ENCODE assay signal across 18 mouse cellular contexts in genomic region chr11:94466333-94466855, GRCm38 (mm10). TPM values are rescaled to one million over a fixed set of nuclear protein-coding genes. Genes with fewer than 3 reads are reported as not detected.
"Had no signal": no experiment of that assay in that cellular context is flagged by ENCODE, and none has a peak within 500 bp of the region (broad histone marks: within the 10 kb centered on the region; RNA-seq: fewer than 3 reads in every experiment).

No protein-coding gene starts in this region.

- H3K4me3 ChIP-seq: limb, embryonic 13.5 days; liver, embryonic 15.5 days; megakaryocyte, embryonic 14.5 days; midbrain, embryonic 12.5 days; neural tube, embryonic 12.5 days had no signal

- H3K27ac ChIP-seq: kidney, postnatal 0 days; limb, embryonic 13.5 days; liver, embryonic 15.5 days; macrophage; midbrain, embryonic 12.5 days; neural tube, embryonic 12.5 days had no signal

- H3K9ac ChIP-seq: limb, embryonic 13.5 days; liver, embryonic 15.5 days; lung, embryonic 14.5 days; midbrain, embryonic 12.5 days; neural tube, embryonic 12.5 days had no signal

- H3K4me1 ChIP-seq: megakaryocyte, embryonic 14.5 days had no signal

- H3K4me2 ChIP-seq: limb, embryonic 13.5 days; liver, embryonic 11.5 days; liver, embryonic 15.5 days; lung, embryonic 14.5 days; midbrain, embryonic 12.5 days; neural tube, embryonic 12.5 days had no signal

- H3K36me3 ChIP-seq: liver, embryonic 15.5 days had no signal

- DNase-seq: kidney, adult 9 months; kidney, postnatal 36 days; layer of hippocampus, adult 9-11 months; layer of hippocampus, postnatal 36 days; lung, embryonic 14.5 days; lung, postnatal 14 days; retina, postnatal 1 day; right cerebral cortex, postnatal 14 days; thymus, postnatal 4 days had no signal

- H3K9me3 ChIP-seq: limb, embryonic 13.5 days; liver, embryonic 15.5 days; megakaryocyte, embryonic 14.5 days; midbrain, embryonic 12.5 days; neural tube, embryonic 12.5 days had no signal

- H3K27me3 ChIP-seq: limb, embryonic 13.5 days had no signal

RNA-seq across cellular contexts. Expression of gene Cacna1g, which starts 7.6 kb away (rescaled TPM):
- polyA plus RNA-seq: macrophage had no signal

RNA-seq across cellular contexts. Expression of gene Spata20, which starts 19.6 kb away (rescaled TPM):
- polyA plus RNA-seq: kidney, postnatal 0 days; liver, embryonic 11.5 days; liver, embryonic 15.5 days; macrophage; neural tube, embryonic 12.5 days; small intestine, adult 2 months had no signal

RNA-seq across cellular contexts. Expression of gene Epn3, which starts 33.4 kb away (rescaled TPM):
- polyA plus RNA-seq: macrophage had no signal

RNA-seq across cellular contexts. Expression of gene Mycbpap, which starts 55.1 kb away (rescaled TPM):
- polyA plus RNA-seq: liver, embryonic 15.5 days had no signal
